Mouse (Mus musculus) stomach, postnatal 0 days (tissue): ENCODE data around the gene Creb5.

Source experiments
- CTCF ChIP-seq: IDR thresholded peaks from 2 replicates; pipeline ENCODE4 v1.5.1; 2016; ENCODE audit warnings: antibody characterized with exemption, low read depth, mild to moderate bottlenecking, moderate library complexity
- EP300 ChIP-seq: optimal IDR thresholded peaks from 2 replicates; pipeline ENCODE3; 2016; ENCODE audit warnings: antibody characterized with exemption

DNA sequence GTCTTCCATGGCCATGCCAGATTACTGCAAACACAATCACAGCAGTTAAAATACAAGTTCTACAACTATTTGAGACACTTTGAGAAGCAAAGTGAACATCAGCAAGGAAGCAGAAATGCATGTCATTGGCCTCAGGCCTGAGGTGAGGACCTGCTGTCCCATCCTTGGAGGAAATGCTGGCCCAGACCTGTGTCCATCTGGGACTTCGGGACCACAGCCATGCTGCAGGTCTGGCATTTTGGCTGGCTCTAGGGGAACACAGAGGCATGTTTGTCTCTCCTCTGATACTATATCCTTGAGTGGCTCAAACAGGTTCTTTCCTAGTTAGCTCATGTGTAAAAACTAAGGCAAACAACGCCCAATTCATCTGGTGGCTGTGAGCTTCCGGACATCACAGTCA lies 27.2 kb upstream of the Creb5 start:
- no peak for TF ChIP-seq EP300
- TF ChIP-seq CTCF: no peak
